Mouse (Mus musculus): ENCODE data around the gene Olfr1275.

Gene Olfr1275

DNA sequence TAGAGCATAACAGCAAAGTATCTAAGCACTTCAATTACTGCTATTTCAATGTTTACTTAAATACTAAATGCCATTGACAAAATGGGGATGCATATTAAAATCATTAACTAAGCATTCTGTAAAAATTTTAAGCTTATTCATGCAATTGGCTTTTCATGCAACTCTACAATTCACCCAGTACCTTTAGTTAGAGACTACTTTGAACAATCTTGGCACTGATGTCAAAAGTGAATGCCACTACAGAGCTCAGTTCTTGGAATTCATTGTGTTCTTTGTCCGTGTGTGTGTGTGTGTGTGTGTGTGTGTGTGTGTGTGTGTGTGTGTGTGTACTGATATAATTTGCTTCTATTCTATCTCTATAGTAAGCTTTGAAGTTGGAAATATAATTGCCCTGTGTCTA is at the start of gene Olfr1275:
Gene Olfr1275, minus strand, starts transcription at position 101 of the 400 bp plus-strand sequence.
- no peak for DNase-seq (ENCODE audit: extremely low read depth, insufficient read length, low spot score)

DNA sequence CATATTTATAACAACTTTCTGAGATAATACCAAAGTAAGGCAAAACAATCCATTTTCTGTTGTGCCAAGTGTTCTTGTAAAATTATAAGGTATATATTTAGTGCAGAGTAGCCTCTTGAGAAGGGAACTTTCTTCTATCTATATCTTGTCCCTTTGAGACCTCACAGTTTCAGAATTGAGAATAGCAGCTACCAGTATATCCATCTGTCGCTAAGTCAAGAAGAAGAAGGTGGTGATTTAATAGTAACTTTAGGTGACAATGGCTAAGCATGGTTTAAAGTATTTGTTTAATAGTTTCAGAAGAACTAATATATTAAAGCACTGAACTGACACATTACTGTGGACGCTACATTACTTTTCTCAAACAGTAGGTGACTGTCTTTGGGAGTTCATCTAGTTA is 38.9 kb upstream of the Olfr1275 start, which contains the start of gene Olfr1277:
Gene Olfr1277, minus strand, starts transcription at position 101 of the 400 bp plus-strand sequence.
- no peak for DNase-seq (ENCODE audit: extremely low read depth, insufficient read length, low spot score)

- DNase-seq (ENCODE audit: extremely low read depth, insufficient read length, low spot score): no peak
These were observed 19.1 kb upstream of the Olfr1275 start, which contains the start of gene Olfr1276 for GRCm38 (mm10) chr2:111254216-111254615. Gene Olfr1276 (plus strand): TSS chr2:111254516.

- no peak for DNase-seq (ENCODE audit: extremely low read depth, insufficient read length, low spot score)
These were observed 5.6 kb downstream of the Olfr1275 start, which contains the start of gene 4930430A15Rik for GRCm38 (mm10) chr2:111229502-111229901. Gene 4930430A15Rik (minus strand): TSS chr2:111229602.

- no peak for DNase-seq (ENCODE audit: extremely low read depth, insufficient read length, low spot score)
These were observed 53.0 kb downstream of the Olfr1275 start for GRCm38 (mm10) chr2:111182068-111182467.

Measured in 3134 (cell line).